Mouse (Mus musculus) embryo, embryonic 9.5 days (tissue): ENCODE measurements around the gene Ndufs1.

Experiments used
- DNase-seq: peaks from one replicate; pipeline ENCODE4 v3.0.0-alpha.2; 2017; ENCODE audit errors: extremely low spot score

Ndufs1 gene

DNA sequence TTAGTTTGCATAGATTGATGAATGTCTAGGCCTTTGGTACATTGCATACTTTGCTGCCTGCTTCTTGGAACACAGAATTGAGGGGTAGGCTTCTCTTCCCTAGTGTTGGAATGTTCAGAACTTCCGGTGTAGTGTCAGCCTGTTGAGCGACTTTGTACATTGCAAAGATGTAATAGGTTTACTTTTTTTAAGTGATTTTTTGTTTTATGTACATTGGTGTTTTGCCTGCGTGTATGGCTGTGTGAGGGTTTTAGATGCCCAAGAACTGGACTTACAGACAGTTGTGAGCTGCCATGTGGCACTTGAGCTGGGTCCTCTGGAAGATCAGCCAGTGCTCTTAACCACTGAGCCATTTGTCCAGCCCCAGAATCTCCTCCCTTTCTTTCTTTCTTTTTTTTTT, 61.1 kb downstream of the Ndufs1 start:
- DNase-seq, result no peak

DNA sequence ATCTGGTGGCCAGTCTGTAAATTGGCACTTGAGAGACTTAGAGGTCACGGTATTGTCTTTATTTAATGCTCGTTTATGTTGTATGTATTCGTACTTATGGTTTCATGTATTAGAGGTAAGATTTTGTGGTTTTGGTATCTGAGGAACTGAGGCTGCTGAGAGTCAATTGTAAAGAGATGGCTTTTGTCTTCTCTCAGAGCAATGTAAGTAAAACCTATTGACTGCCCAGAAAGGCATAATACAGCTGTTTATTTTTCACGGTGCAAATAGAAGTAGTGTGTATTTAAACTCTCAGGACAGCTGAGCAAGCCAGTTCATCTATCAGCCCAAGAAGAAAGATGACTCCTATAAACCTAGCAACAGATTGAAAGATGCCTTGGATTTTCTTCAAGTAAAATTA, 61.5 kb downstream of the Ndufs1 start:
- DNase-seq, result no peak

DNA sequence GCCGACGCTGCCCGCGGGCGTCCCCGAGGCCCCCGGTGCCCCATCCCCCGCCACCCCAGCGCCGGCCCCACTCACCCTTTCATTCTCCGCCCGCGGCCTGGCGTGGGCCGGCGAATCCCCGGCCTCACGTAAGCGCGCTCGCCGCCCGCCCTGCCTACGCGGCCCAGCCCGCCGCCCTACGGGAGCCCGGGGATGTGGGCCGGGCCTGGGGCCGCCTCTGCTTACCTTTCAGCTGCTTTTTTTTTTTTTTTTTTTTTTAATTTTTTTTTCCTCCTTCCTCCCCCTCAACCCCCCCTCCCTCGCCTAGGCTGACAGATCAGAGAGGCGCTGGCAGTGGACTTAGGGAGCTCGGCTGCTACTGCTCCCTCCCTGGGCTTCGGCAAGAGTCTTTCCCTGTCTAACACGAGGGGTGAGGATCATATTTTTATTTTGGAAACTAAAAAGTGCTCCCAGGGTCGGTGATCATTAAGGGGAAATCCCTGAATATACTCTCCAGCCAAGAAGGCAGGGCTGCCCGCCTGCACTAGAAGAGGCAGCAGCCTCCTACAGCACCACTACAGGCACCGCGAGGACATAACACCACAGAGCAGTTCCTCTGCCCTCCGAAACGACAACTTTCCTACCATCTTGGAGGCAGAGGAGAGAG, 62.4 kb downstream of the Ndufs1 start, which contains the start of gene Ino80d:
Gene Ino80d, minus strand, starts transcription at position 532 of the 646 bp plus-strand sequence.
- peak; percentile 85 for DNase-seq

DNA sequence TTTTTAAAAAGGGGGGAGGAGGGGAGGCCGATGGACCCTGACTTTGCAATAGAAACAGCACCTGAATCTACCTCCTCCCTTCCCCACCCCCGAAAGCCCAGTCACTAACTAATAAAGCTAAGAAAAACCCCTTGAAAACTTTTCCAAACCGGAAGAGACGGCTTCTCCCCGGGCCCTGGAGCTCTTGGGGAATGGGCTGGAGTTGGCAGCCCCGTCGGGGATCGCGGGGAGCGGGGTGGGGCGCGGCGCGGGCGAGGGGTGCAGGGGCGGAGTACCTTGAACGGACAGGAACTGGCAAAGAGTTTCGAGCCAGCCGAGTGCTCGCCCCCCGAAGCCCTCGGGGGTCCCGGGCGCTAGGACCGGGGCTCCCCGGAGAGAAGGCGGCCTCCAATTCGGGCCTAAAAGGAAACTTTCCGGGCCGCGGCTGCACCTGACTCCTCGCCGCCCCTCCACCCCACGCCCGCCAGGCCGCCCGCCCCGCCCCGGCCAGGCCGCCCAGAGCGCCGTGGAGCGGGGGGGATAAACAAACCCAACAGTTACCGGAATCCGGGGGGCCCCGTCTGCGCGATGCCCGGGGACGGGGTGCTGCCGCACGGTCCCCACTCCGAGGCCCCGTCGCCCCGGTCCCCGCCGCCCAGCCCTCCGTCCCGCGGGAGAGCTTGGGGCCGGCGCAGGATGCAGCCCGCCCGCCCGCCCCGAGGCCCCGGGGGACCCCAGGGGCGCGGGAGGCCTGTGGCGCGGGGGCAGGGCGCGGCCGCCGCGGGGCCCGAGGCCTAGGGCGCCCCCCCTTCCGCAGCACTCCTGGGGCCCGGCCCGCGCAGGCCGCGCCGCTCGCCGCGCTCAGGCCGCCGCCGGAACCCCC, 63.1 kb downstream of the Ndufs1 start:
- peak; percentile 54 for DNase-seq

DNA sequence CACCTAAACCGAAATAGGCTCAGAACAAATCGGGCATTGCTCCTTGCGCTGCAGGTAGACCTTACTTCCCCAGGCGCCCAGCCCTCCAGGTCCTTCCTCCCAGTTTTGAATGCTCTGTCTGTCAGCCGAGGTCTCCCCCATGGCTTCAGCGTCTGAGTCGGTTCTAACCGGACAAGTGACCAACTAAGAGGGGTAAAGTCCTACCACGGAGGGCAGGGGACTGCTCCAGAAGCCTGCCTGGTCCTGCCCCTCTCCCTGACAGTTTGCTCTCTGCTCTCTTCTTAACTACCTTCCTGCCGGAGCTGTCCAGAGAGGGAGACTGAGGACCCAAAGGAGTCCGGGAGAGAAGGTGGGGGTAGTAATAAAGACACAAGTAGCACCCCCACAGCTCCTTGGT, 63.8 kb downstream of the Ndufs1 start:
- DNase-seq, result peak; percentile 49

DNA sequence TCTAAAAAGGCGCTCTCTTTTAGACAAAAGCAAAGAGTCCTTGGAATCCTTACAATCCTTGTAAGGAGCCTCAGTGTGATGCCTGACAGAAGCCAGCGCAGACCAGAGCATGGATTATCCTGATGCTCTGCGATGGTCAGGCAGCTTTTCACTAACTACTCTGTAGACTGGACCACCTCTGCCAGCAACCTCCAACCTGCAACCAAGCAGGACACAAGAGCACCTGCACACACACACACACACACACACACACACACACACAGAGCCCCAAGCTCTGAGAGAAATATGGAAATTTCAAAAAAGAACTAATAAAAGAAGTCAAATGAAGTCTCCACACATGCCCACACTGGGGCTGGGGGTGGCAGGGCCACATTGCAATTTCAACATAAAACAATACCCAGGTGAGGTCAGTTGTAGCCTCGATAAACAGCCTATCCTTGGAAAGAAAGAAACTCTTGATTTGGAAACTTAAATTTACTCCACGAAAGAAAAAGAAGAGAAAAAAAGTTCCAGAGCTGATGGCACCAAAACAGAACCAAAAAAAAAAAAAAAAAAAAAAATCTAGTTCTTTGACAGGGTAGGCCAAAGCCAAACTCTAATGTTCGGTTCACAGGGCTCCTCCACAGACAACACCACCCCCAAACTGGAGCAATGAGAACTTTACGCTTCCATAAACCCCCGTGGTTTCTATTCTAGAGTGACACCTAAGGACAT, 64.3 kb downstream of the Ndufs1 start:
- no peak for DNase-seq

DNA sequence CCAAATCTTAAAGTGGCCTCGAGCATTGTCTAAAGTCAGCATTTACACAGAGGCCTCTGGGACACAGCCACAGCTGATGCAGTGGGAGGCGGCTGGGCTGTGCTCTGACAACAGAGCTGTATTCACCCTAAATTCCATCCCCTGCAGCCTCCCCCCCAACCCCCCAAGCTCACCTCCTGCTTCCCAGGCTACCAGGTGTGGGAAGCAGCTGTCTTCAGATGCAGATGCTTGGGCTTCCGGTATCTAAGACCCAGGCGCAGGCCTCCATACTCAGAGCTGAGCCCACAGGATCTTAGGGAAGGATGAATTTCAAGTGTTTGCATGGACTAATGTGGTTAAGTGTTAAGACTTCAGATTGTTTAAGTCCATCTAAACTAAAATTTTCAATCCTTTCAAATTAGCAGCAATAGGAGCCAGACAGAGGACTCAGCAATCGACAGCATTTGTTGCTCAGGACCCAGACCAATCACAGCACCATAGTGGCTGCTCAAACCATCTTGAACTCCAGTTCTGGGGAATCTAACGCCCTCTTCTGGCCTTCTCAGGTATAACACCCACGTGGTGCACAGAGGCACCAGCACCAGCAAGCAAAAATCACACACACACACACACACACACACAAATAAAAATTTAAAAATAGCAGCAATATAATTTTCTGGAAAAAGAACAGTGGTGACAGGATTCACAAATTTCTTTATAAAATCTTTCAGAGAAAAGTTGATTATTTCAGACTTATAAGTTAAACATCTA, 65.9 kb downstream of the Ndufs1 start:
- peak; percentile 39 for DNase-seq

DNA sequence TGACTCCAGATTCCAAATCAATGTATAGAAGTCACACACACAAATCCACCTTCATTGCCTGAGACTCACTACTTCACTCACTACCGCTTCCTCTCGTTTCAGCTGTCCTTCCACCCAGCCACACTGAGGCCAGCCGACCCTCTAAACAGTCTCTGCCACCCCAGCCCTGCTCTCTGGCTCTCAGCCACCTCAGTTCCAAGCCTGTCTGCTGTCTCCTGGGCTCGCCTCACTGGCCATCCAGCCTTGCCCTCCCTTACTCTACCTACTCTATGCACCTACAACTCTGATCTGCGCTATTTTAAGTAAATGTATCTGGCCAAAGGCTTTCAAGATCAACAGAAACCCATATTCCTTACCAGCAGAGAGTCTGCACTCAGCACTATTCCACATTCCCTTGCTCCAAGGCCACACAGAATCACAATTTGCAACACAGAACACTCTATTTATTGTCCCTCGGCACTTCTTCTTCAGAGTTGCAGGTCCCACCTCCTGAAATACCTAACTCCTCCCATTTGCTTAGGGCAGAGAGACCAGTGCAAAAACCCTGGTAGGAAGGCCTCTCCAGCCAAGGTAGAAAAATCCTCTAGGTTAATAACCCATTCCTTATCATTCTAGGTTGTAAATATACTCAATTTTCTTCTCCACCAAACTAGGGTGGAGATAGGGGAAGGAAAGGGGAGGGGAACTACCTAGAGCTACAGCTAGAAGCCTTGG, 68.9 kb downstream of the Ndufs1 start:
- DNase-seq, result no peak

DNA sequence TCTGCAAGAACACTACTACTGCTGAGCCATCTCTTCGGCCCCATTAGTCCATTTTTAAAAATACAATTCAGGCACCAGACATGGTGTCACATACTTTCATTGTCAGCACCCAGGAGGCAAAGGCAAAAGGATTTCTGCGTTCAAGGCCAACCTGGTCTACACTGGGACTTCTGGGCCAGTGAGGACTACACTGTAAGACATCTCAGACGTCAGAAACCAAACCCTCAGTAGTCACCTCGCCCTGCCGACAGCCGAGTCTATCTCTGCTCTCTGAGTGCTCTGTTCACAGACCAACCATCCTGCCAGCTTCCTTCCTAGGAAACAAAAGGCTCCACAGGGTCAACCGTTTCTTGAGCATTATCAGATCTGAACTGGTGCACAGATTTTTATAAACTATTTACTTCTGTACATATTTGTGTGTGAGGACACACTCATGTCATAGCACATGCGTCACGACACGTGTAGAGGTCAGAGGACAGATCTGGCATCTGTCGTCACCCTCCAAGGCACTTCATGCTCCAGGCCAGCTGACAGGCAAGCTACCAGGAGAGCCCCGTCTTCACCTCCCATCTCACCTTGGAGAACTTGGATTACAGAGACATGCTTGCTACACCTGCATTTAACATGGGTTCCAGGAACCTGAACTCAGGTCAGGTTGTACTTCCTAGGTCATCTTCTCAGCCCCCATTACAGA, 73.7 kb downstream of the Ndufs1 start:
- DNase-seq, result no peak

DNA sequence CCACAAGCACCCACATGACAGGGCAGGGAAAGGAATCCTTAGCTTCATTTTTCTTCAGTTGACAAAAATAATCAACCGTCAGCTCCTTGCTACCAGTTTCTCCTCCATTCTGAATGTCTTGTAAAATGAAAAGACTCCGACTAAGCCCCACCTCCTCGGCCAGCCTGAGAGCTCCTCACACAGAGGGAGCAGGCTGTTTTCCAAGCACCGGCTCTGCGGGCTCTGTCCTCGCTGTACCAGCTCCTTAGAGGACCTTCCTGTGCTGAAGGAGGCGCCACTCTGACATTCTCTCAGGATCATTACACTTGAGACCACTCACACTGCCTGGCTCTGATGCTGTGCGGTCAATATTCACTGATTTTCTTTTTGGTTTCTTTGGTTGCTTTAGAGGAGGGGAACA, 76.4 kb downstream of the Ndufs1 start:
- no peak for DNase-seq

DNA sequence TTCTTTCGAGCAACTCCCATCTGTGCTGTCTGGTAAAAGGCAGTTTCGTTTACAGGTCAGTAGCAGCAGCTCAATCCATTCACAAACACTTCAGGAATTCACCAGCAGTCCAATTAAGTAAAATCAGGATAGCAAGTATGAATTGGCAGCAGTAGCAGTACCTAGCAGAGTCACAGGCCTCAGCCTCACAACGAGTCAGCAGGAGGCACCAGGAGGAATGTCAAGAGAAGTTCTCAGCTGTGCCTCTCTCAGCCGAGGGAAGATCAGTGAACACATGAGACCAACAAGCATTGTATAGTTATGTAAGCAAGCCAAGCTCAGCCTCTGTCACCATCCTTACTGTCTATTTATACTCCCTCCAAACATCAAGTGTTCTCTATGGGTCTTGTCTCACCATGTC, 77.8 kb downstream of the Ndufs1 start:
- DNase-seq, result no peak

DNA sequence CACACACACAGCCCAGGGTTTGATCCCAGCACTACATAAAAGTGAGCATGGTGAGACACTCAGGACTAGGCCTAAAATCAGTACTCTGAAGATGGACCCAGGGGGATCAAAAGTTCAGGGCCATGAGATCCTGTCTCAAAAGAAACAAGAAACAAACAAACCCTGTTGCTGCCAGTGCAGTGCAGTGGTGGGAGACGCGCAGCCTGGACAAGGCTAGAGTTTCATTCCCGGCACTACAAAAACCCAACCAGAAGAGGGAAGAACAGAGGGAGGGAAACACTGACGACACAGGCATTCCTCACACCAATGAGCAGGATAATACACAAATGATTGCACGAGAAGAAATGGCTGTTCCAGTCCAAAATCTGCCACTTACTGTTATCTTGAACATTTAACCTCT, 80.6 kb downstream of the Ndufs1 start:
- DNase-seq, result no peak
